Comparison of ENCODE assay signal across 9 mouse cellular contexts in the genomic region with DNA sequence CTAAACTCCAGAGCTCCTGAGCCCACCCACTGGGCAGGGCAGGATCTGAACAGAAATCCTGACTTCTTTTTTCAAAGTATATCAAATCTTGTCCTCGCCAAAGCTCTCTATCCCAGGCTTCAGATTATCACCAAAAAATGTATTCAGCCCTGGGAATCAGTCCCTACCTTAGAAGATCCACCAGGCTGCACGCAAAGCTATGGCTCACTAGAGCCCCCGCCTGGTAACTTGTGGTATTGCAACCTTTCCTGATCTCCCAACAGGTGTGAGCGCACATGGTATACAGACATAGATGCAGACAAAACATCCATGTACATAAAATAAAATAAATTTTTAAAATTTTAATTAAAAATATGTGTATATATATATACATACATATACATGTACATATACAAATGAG. TPM values are rescaled to one million over a fixed set of nuclear protein-coding genes. Genes with fewer than 3 reads are reported as not detected.
DNase-seq lines count a peak whose midpoint lies in the region; ATAC-seq and TF ChIP-seq lines count a peak whose summit lies in the region.
"Had no signal": no experiment of that assay in that cellular context is flagged by ENCODE, and none has a peak within 500 bp of the region (broad histone marks: within the 10 kb centered on the region; RNA-seq: fewer than 3 reads in every experiment).

No protein-coding gene starts in this region.

- no peaks in the 10 kb centered on the region for H3K79me2 ChIP-seq in CH12.LX (replicated peaks; ENCODE audit: control insufficient read depth, extremely low read depth, insufficient read depth, poor library complexity, severe bottlenecking)

- DNase-seq in A20 (ENCODE audit: low read depth, low spot score), result peak; percentile 68
- DNase-seq in CH12.LX (ENCODE audit: extremely low read depth), result peak; percentile 72
- peak; percentile 64 for DNase-seq in c-Kit-positive CD71-positive TER-119-positive erythroid progenitor cells, embryonic 14.5 days (ENCODE audit: low spot score)
- peak; percentile 78 for DNase-seq in gastrocnemius, adult 18-20 months (ENCODE audit: low spot score)
- peak; percentile 70 to 89 for DNase-seq in layer of hippocampus, adult 2 months (ENCODE audit: low spot score in 2 of 2)
- peak; percentile 89 for DNase-seq in lung, postnatal 36 days
- DNase-seq in spleen, adult 12 weeks (ENCODE audit: low spot score), result peak; percentile 51

- TF ChIP-seq RAD21 in CH12.LX (IDR thresholded peaks at IDR 0.05; ENCODE audit: low read depth, low read length), result peak; percentile 64

- in situ Hi-C loops in CH12.LX (cut with MboI; ENCODE audit: low pct_ligation_motif_present, low pct_unique_long_range_greater_than_20kb, low sequenced_read_pairs), result loop anchor here (10.0 kb wide), 1 partner anchor 123 kb away; no protein-coding TSS in a partner anchor

- H3K4me3 ChIP-seq in CH12.LX (replicated peaks in 1 of 3; ENCODE audit: low read depth in 2 of 3, low read length in 2 of 3, poor library complexity in 1 of 3), result no peak overlapping the region
- H3K4me3 ChIP-seq in layer of hippocampus, adult 2 months, result no peak overlapping the region
- H3K4me3 ChIP-seq: limb, embryonic 12.5 days had no signal

- no peak overlapping the region for H3K9ac ChIP-seq in CH12.LX (ENCODE audit: insufficient read depth, low read depth)
- H3K9ac ChIP-seq: limb, embryonic 12.5 days had no signal

- H3K27me3 ChIP-seq in CH12.LX (replicated peaks), result peaks cover 1% of the 10 kb centered on the region
- H3K27me3 ChIP-seq: limb, embryonic 12.5 days had no signal

- dilution Hi-C loops in CH12.LX (cut with MboI; ENCODE audit: extremely low pct_ligation_motif_present, extremely low pct_unique_long_range_greater_than_20kb, low sequenced_read_pairs), result no loop called here

- no peaks in the 10 kb centered on the region for H3K9me3 ChIP-seq in CH12.LX (replicated peaks; ENCODE audit: low read length)
- H3K9me3 ChIP-seq: limb, embryonic 12.5 days had no signal

- no peak overlapping the region for H3K4me2 ChIP-seq in CH12.LX (ENCODE audit: insufficient read depth, low read depth, poor library complexity, severe bottlenecking)
- H3K4me2 ChIP-seq: limb, embryonic 12.5 days had no signal

- ATAC-seq in inflammation-experienced regulatory T-cells, adult 6 months, result no peak

- H3K4me1 ChIP-seq in CH12.LX (ENCODE audit: control insufficient read depth in 1 of 2, insufficient read depth in 2 of 2), result peaks cover 6 to 10% of the 10 kb centered on the region in 2 experiments

- peak; percentile 82 to 95 for TF ChIP-seq CTCF in CH12.LX (conservative IDR thresholded peaks at IDR 0.05 in 1 of 2, IDR thresholded peaks at IDR 0.05 in 1 of 2; ENCODE audit: low read depth in 2 of 2, low read length in 2 of 2)
- peak; percentile 98 for TF ChIP-seq CTCF in layer of hippocampus, adult 2 months (conservative IDR thresholded peaks at IDR 0.05)

- H3K27ac ChIP-seq in CH12.LX (ENCODE audit: insufficient read depth, low read depth), result no peak overlapping the region
- no peak overlapping the region for H3K27ac ChIP-seq in layer of hippocampus, adult 2 months
- H3K27ac ChIP-seq: limb, embryonic 12.5 days had no signal

- TF ChIP-seq EP300 in CH12.LX (IDR thresholded peaks at IDR 0.05; ENCODE audit: low read length), result no peak

- no peaks in the 10 kb centered on the region for H3K36me3 ChIP-seq in CH12.LX (replicated peaks in 1 of 2; ENCODE audit: control insufficient read depth in 1 of 2, insufficient read depth in 1 of 2, low read length in 1 of 2)
- H3K36me3 ChIP-seq: limb, embryonic 12.5 days had no signal

- TF ChIP-seq POLR2A in CH12.LX (IDR thresholded peaks at IDR 0.05; ENCODE audit: low read depth, low read length), result no peak

TF ChIP-seq in CH12.LX, 34 proteins besides CTCF, POLR2A, EP300 and RAD21:
- TF ChIP-seq MAZ (IDR thresholded peaks at IDR 0.05; ENCODE audit: low read depth, low read length) (no peak), NELFE (IDR thresholded peaks at IDR 0.05; ENCODE audit: low read depth, low read length) (0 out of 2 replicates have a peak, but pooled peaks have one; percentile 30), SMC3 (IDR thresholded peaks at IDR 0.05; ENCODE audit: low read depth, low read length) (peak; percentile 64), MYC (IDR thresholded peaks at IDR 0.05; ENCODE audit: low read depth, low read length) (peak; percentile 34; the same call in 1 of the 2 replicates), SIN3A (IDR thresholded peaks at IDR 0.05; ENCODE audit: low read length) (peak; percentile 30; the same call in 1 of the 2 replicates)

RNA-seq across cellular contexts. Expression of a gene that starts 5.9 kb away (rescaled TPM):
- total RNA-seq in CH12.LX (2012; rRNA removed), result 4.4 and 6.5 TPM in 2 replicates
- 2.9 and 4.7 TPM in 2 replicates for total RNA-seq in CH12.LX (2014; rRNA removed)
- 2.7 and 3.1 TPM in 2 replicates for polyA plus RNA-seq in CH12.LX (2012; ENCODE audit: insufficient read length, low read depth)
- total RNA-seq in gastrocnemius, adult 18-20 months (2021), result 10 to 100 TPM; 12.1 to 12.6 TPM
- 100 to 1,000 TPM; 125 to 127 TPM for total RNA-seq in layer of hippocampus, adult 2 months (2021)
- 10 to 100 TPM in 1 of 3 experiments, 1 to 10 TPM in 2; 6.8 to 10.1 (median 8.8) TPM for polyA plus RNA-seq in inflammation-experienced regulatory T-cells, adult 6 months (2017; shearing (Covaris generic))

RNA-seq across cellular contexts. Expression of a gene that starts 35.5 kb away (rescaled TPM):
- not detected in 2 replicates for total RNA-seq in CH12.LX (2012; rRNA removed)
- not detected in 2 replicates for total RNA-seq in CH12.LX (2014; rRNA removed)
- polyA plus RNA-seq in CH12.LX (2012; ENCODE audit: insufficient read length, low read depth), result not detected in 2 replicates
- not detected for total RNA-seq in gastrocnemius, adult 18-20 months (2021)
- not detected for total RNA-seq in layer of hippocampus, adult 2 months (2021)
- not detected for polyA plus RNA-seq in inflammation-experienced regulatory T-cells, adult 6 months (2017; shearing (Covaris generic))
- polyA plus RNA-seq: limb, embryonic 12.5 days had no signal

Comparison
In these comparisons a context has a peak if more than half of its experiments do, and no peak if none do; other contexts are left out.
1. RNA of a gene that starts 5.9 kb away (total RNA-seq): 125 to 127 TPM in layer of hippocampus, adult 2 months; 12.1 to 12.6 TPM in gastrocnemius, adult 18-20 months and 2.9 to 6.5 TPM in CH12.LX; every median in the first group is over 4 times any median in the second.
2. Peak in every context shown above with its lines, with median percentiles within 50 percentile points of each other: DNase-seq.